Comparison of ENCODE assay signal across 8 mouse cellular contexts in the genomic region with DNA sequence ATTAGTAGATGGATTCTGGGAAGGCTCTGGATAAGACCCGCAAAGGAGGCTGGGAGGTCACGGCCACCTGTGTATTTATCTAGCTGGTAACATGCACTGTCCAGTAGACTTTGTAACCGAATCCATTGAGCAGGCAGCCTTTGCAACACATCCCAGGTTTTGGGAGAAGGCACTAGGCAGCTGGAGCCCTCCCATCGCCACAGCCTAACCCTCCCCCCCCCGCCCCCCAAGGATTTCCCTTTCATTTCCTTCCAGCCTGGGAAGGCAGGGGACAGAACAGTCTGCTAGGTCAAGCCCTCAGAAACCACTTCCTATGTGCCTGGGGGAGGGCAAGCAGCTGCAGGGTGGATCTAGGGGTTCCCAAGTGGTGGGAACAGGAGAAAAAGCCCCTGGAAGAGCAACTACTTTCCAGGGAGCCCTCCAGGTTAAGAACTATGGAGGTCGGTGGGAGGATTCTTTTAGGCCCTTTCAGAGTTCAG. TPM values are rescaled to one million over a fixed set of nuclear protein-coding genes. Genes with fewer than 3 reads are reported as not detected.
DNase-seq lines count a peak whose midpoint lies in the region; ATAC-seq and TF ChIP-seq lines count a peak whose summit lies in the region.

No protein-coding gene starts in this region.

- H3K4me1 ChIP-seq in ES-Bruce4 (ENCODE audit: control insufficient read depth, insufficient read depth, low read length) = no peaks in the 10 kb centered on the region
- peaks cover 53% of the 10 kb centered on the region for H3K4me1 ChIP-seq in heart, embryonic 13.5 days
- peaks cover 49% of the 10 kb centered on the region for H3K4me1 ChIP-seq in midbrain, embryonic 13.5 days (replicated peaks)

- TF ChIP-seq POLR2A in ES-Bruce4 (IDR thresholded peaks at IDR 0.05; ENCODE audit: insufficient read depth, low read length) = no peak

- H3K27ac ChIP-seq in ES-Bruce4 (ENCODE audit: insufficient read depth, low read length) = no peak overlapping the region
- peak overlapping the region; percentile 94 for H3K27ac ChIP-seq in heart, embryonic 13.5 days (replicated peaks)
- H3K27ac ChIP-seq in midbrain, embryonic 13.5 days = no peak overlapping the region

- WGBS in heart, embryonic 13.5 days = 10% methylated on average over 6 of the region's 6 CpGs
- WGBS in midbrain, embryonic 13.5 days = 25% methylated on average over 6 of the region's 6 CpGs

- no peak for TF ChIP-seq EP300 in ES-Bruce4 (IDR thresholded peaks at IDR 0.05; ENCODE audit: insufficient read depth, low read depth, low read length)

- H3K36me3 ChIP-seq in ES-Bruce4 (ENCODE audit: control insufficient read depth, insufficient read depth, low read length, poor library complexity, severe bottlenecking) = no peaks in the 10 kb centered on the region
- H3K36me3 ChIP-seq in heart, embryonic 13.5 days = peaks cover 8% of the 10 kb centered on the region; the same call in 1 of the 2 replicates
- no peaks in the 10 kb centered on the region for H3K36me3 ChIP-seq in midbrain, embryonic 13.5 days

- TF ChIP-seq CTCF in ES-Bruce4 (IDR thresholded peaks at IDR 0.05; ENCODE audit: low read depth, low read length) = no peak

- H3K9me3 ChIP-seq in ES-Bruce4 (replicated peaks; ENCODE audit: control insufficient read depth, insufficient read depth, low read length, poor library complexity, severe bottlenecking) = no peaks in the 10 kb centered on the region
- no peaks in the 10 kb centered on the region for H3K9me3 ChIP-seq in heart, embryonic 13.5 days
- no peaks in the 10 kb centered on the region for H3K9me3 ChIP-seq in midbrain, embryonic 13.5 days

- H3K4me2 ChIP-seq in heart, embryonic 13.5 days = peak overlapping the region; percentile 93
- peak overlapping the region; percentile 99 for H3K4me2 ChIP-seq in midbrain, embryonic 13.5 days (replicated peaks)

- peak overlapping the region; percentile 64 for H3K4me3 ChIP-seq in ES-Bruce4 (ENCODE audit: low read depth, low read length)
- peak overlapping the region; percentile 90 for H3K4me3 ChIP-seq in heart, embryonic 13.5 days
- peak overlapping the region; percentile 60 for H3K4me3 ChIP-seq in midbrain, embryonic 13.5 days (replicated peaks)

- DNase-seq in ZHBTc4 (ENCODE audit: low read depth, low spot score) = peak; percentile 46
- DNase-seq in kidney, postnatal 36 days = peak; percentile 53 to 54
- DNase-seq in ovary, postnatal 36 days (ENCODE audit: low spot score) = no peak
- DNase-seq in layer of hippocampus, postnatal 25 days (ENCODE audit: extremely low spot score in 1 of 2, low spot score in 1 of 2) = no peak
- no peak for DNase-seq in adipocyte (ENCODE audit: low spot score)

- no peak for ATAC-seq in heart, embryonic 13.5 days (ENCODE audit: extremely low read depth, insufficient number of reproducible peaks, low FRiP score, low TSS enrichment)
- no peak for ATAC-seq in midbrain, embryonic 13.5 days

- peak overlapping the region; percentile 50 for H3K9ac ChIP-seq in ES-Bruce4 (ENCODE audit: low read depth, poor library complexity, severe bottlenecking)
- peak overlapping the region; percentile 96 for H3K9ac ChIP-seq in heart, embryonic 13.5 days
- H3K9ac ChIP-seq in midbrain, embryonic 13.5 days (replicated peaks) = peak overlapping the region; percentile 73

- no peaks in the 10 kb centered on the region for H3K27me3 ChIP-seq in ES-Bruce4 (ENCODE audit: control insufficient read depth, insufficient read depth, low read length, poor library complexity, severe bottlenecking)
- no peaks in the 10 kb centered on the region for H3K27me3 ChIP-seq in heart, embryonic 13.5 days (replicated peaks)
- peaks cover 19% of the 10 kb centered on the region for H3K27me3 ChIP-seq in midbrain, embryonic 13.5 days

RNA-seq across cellular contexts. Expression of gene Zcchc24, which starts 1.1 kb away (rescaled TPM):
- 9.0 and 9.5 TPM in 2 replicates for polyA plus RNA-seq in ES-Bruce4 (2011; ENCODE audit: insufficient read depth, insufficient read length, low read depth, missing spikeins)
- 20.8 and 22.6 TPM in 2 replicates for polyA plus RNA-seq in heart, embryonic 13.5 days (2015; fragmentation: Nextera tagmentation; extraction: Ambion mirVana)
- 7.3 and 9.3 TPM in 2 replicates for polyA plus RNA-seq in midbrain, embryonic 13.5 days (2015; fragmentation: Nextera tagmentation; extraction: Ambion mirVana)
- 10 to 100 TPM; 56.1 to 59.0 TPM for total RNA-seq in layer of hippocampus, postnatal 25 days (2021)

Comparison
In these comparisons a context has a peak if more than half of its experiments do, and no peak if none do; other contexts are left out.
1. DNase-seq: peak in ZHBTc4 (single experiment) and kidney, postnatal 36 days (2 of 2); none in ovary, postnatal 36 days (single experiment), layer of hippocampus, postnatal 25 days (0 of 2) and adipocyte (single experiment).
2. Peak in every context shown above with its lines, with median percentiles within 50 percentile points of each other: H3K4me3 ChIP-seq and H3K9ac ChIP-seq.